Mouse (Mus musculus): ENCODE results near the gene Pced1b. TPM values are rescaled to one million over a fixed set of nuclear protein-coding genes. Genes with fewer than 3 reads are reported as not detected.

Pced1b gene
- polyA plus RNA-seq, 1 experiment from 2014 or later: 6.0 TPM

- no peaks in the 10 kb centered on the region for H3K27me3 ChIP-seq (ENCODE audit: insufficient read depth, low read length)
- H3K9ac ChIP-seq (replicated peaks; ENCODE audit: low read length): no peak overlapping the region
- no peaks in the 10 kb centered on the region for H3K9me3 ChIP-seq (ENCODE audit: low read length)
- 88% methylated on average over 6 of the region's 6 CpGs for WGBS
- no peak overlapping the region for H3K4me2 ChIP-seq (replicated peaks; ENCODE audit: low read depth, low read length)
- no peak overlapping the region for H3K4me3 ChIP-seq (ENCODE audit: low read length)
- no peak overlapping the region for H3K27ac ChIP-seq (ENCODE audit: low read length)
- H3K36me3 ChIP-seq (ENCODE audit: insufficient read depth, low read length): no peaks in the 10 kb centered on the region
- H3K4me1 ChIP-seq (ENCODE audit: insufficient read depth, low read length): no peaks in the 10 kb centered on the region
- ATAC-seq (ENCODE audit: low FRiP score, low TSS enrichment): no peak
Observed at GRCm38 (mm10) chr15:97400866-97401265, 154.0 kb downstream of the Pced1b start.

DNA sequence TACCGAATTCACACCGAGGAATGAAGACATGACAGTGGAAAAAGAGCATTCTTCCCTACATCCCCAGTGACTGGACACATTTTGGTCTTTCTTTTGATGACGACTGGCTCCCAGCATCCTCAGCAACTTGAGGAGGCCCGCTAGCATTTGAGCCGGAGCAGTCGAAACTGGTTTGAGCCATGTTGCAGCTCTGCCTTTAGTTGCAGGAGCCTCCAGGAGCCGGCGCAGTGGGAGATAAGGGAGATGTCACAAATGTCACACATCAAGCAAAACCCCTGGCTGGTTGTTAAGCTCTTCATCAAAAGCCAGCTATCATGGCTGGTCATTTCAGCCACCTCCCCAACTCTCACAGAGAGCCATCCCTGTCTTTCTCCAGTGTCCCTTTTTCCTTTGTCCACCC, 157.6 kb downstream of the Pced1b start:
- Histone ChIP-seq H3K9ac (replicated peaks; ENCODE audit: low read length) (no peak overlapping the region), H3K4me3 (ENCODE audit: low read length) (no peak overlapping the region), H3K27ac (ENCODE audit: low read length) (no peak overlapping the region), H3K27me3 (ENCODE audit: insufficient read depth, low read length) (no peaks in the 10 kb centered on the region), H3K4me2 (replicated peaks; ENCODE audit: low read depth, low read length) (no peak overlapping the region), H3K9me3 (ENCODE audit: low read length) (no peaks in the 10 kb centered on the region), H3K36me3 (ENCODE audit: insufficient read depth, low read length) (no peaks in the 10 kb centered on the region), H3K4me1 (ENCODE audit: insufficient read depth, low read length) (no peaks in the 10 kb centered on the region)
- WGBS: 88% methylated on average over 8 of the region's 8 CpGs
- ATAC-seq (ENCODE audit: low FRiP score, low TSS enrichment): no peak

DNA sequence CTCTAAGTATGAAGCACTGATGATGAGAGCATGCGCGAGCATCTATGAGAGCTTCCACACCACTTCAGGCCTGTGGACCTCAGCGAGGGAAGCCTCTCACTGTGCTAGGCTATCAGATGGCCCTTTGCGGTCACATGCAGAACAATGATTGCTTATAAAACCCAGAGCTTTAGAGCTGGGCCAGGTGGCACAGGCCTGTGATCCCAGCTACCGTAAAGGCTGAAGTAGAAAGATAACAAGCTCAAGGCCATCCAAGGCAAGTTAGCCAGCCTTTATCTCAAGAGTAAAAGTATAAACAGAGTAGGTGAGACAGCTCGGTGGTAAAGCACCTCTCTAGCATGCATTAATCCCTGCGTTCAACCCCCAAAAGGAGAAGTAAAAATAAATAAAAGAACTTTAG, 158.1 kb downstream of the Pced1b start:
- ATAC-seq (ENCODE audit: low FRiP score, low TSS enrichment): no peak
- H3K4me3 ChIP-seq (ENCODE audit: low read length): no peak overlapping the region
- H3K4me1 ChIP-seq (ENCODE audit: insufficient read depth, low read length): no peaks in the 10 kb centered on the region
- H3K9me3 ChIP-seq (ENCODE audit: low read length): no peaks in the 10 kb centered on the region
- 91% methylated on average over 7 of the region's 7 CpGs for WGBS
- H3K36me3 ChIP-seq (ENCODE audit: insufficient read depth, low read length): no peaks in the 10 kb centered on the region
- H3K9ac ChIP-seq (replicated peaks; ENCODE audit: low read length): no peak overlapping the region
- no peak overlapping the region for H3K27ac ChIP-seq (ENCODE audit: low read length)
- no peaks in the 10 kb centered on the region for H3K27me3 ChIP-seq (ENCODE audit: insufficient read depth, low read length)
- no peak overlapping the region for H3K4me2 ChIP-seq (replicated peaks; ENCODE audit: low read depth, low read length)

GRCm38 (mm10) chr15:97406105-97406504, 159.2 kb downstream of the Pced1b start:
- Histone ChIP-seq H3K4me1 (ENCODE audit: insufficient read depth, low read length) (no peaks in the 10 kb centered on the region), H3K9me3 (ENCODE audit: low read length) (no peaks in the 10 kb centered on the region)
- 88% methylated on average over 6 of the region's 6 CpGs for WGBS

GRCm38 (mm10) chr15:97407496-97408454, 160.9 kb downstream of the Pced1b start:
- Histone ChIP-seq H3K4me1 (ENCODE audit: insufficient read depth, low read length) (no peaks in the 10 kb centered on the region), H3K9ac (replicated peaks; ENCODE audit: low read length) (no peak overlapping the region), H3K27me3 (ENCODE audit: insufficient read depth, low read length) (no peaks in the 10 kb centered on the region), H3K27ac (ENCODE audit: low read length) (no peak overlapping the region), H3K4me3 (ENCODE audit: low read length) (no peak overlapping the region), H3K9me3 (ENCODE audit: low read length) (no peaks in the 10 kb centered on the region), H3K36me3 (ENCODE audit: insufficient read depth, low read length) (no peaks in the 10 kb centered on the region), H3K4me2 (replicated peaks; ENCODE audit: low read depth, low read length) (no peak overlapping the region)
- WGBS: 68% methylated on average over 17 of the region's 17 CpGs
- no peak for ATAC-seq (ENCODE audit: low FRiP score, low TSS enrichment)

More at GRCm38 (mm10) chr15:97406105-97406504, 159.2 kb downstream of the Pced1b start:
- Histone ChIP-seq H3K9ac (replicated peaks; ENCODE audit: low read length) (no peak overlapping the region), H3K4me2 (replicated peaks; ENCODE audit: low read depth, low read length) (no peak overlapping the region), H3K36me3 (ENCODE audit: insufficient read depth, low read length) (no peaks in the 10 kb centered on the region), H3K27me3 (ENCODE audit: insufficient read depth, low read length) (no peaks in the 10 kb centered on the region), H3K4me3 (ENCODE audit: low read length) (no peak overlapping the region), H3K27ac (ENCODE audit: low read length) (no peak overlapping the region)
- ATAC-seq (ENCODE audit: low FRiP score, low TSS enrichment): no peak

- Histone ChIP-seq H3K27me3 (ENCODE audit: insufficient read depth, low read length) (no peaks in the 10 kb centered on the region), H3K4me1 (ENCODE audit: insufficient read depth, low read length) (no peaks in the 10 kb centered on the region), H3K36me3 (ENCODE audit: insufficient read depth, low read length) (no peaks in the 10 kb centered on the region), H3K4me3 (ENCODE audit: low read length) (no peak overlapping the region), H3K9me3 (ENCODE audit: low read length) (no peaks in the 10 kb centered on the region), H3K4me2 (replicated peaks; ENCODE audit: low read depth, low read length) (no peak overlapping the region), H3K27ac (ENCODE audit: low read length) (no peak overlapping the region), H3K9ac (replicated peaks; ENCODE audit: low read length) (no peak overlapping the region)
- ATAC-seq (ENCODE audit: low FRiP score, low TSS enrichment): no peak
- WGBS: 79% methylated on average over 2 of the region's 2 CpGs
Observed at GRCm38 (mm10) chr15:97411136-97411535, 164.2 kb downstream of the Pced1b start.

- H3K9me3 ChIP-seq (ENCODE audit: low read length): no peaks in the 10 kb centered on the region
- no peaks in the 10 kb centered on the region for H3K27me3 ChIP-seq (ENCODE audit: insufficient read depth, low read length)
- H3K36me3 ChIP-seq (ENCODE audit: insufficient read depth, low read length): no peaks in the 10 kb centered on the region
- H3K9ac ChIP-seq (replicated peaks; ENCODE audit: low read length): no peak overlapping the region
- H3K27ac ChIP-seq (ENCODE audit: low read length): no peak overlapping the region
- WGBS: 93% methylated on average over 6 of the region's 6 CpGs
- ATAC-seq (ENCODE audit: low FRiP score, low TSS enrichment): no peak
- H3K4me2 ChIP-seq (replicated peaks; ENCODE audit: low read depth, low read length): no peak overlapping the region
- H3K4me3 ChIP-seq (ENCODE audit: low read length): no peak overlapping the region
- no peaks in the 10 kb centered on the region for H3K4me1 ChIP-seq (ENCODE audit: insufficient read depth, low read length)
Observed at GRCm38 (mm10) chr15:97411671-97412070, 164.8 kb downstream of the Pced1b start.

GRCm38 (mm10) chr15:97412308-97412707, 165.4 kb downstream of the Pced1b start:
- Histone ChIP-seq H3K27me3 (ENCODE audit: insufficient read depth, low read length) (no peaks in the 10 kb centered on the region), H3K9me3 (ENCODE audit: low read length) (no peaks in the 10 kb centered on the region), H3K4me1 (ENCODE audit: insufficient read depth, low read length) (no peaks in the 10 kb centered on the region), H3K36me3 (ENCODE audit: insufficient read depth, low read length) (no peaks in the 10 kb centered on the region), H3K27ac (ENCODE audit: low read length) (no peak overlapping the region), H3K9ac (replicated peaks; ENCODE audit: low read length) (no peak overlapping the region), H3K4me3 (ENCODE audit: low read length) (no peak overlapping the region), H3K4me2 (replicated peaks; ENCODE audit: low read depth, low read length) (no peak overlapping the region)
- WGBS: 84% methylated on average over 8 of the region's 8 CpGs
- ATAC-seq (ENCODE audit: low FRiP score, low TSS enrichment): no peak

DNA sequence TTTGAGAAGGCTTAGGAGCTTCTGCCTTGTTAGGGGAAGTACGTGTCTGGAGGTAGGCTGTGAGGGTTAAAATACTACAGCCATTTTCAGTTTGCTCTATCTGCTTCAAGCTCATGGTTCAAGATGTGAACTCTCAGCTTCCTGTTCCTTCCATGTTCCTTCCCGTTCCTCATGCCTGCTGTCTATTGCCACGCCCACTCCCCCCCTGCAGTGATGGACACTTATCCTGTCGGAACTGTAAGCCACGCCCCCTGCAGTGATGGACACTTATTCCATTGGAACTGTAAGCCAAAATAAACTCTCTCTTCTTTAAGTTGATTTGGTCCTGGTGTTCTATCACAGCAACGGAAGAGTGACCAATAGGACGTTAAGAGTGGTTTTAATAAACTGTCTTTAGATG, 166.0 kb downstream of the Pced1b start:
- H3K9ac ChIP-seq (replicated peaks; ENCODE audit: low read length): no peak overlapping the region
- no peak overlapping the region for H3K27ac ChIP-seq (ENCODE audit: low read length)
- no peaks in the 10 kb centered on the region for H3K9me3 ChIP-seq (ENCODE audit: low read length)
- H3K4me1 ChIP-seq (ENCODE audit: insufficient read depth, low read length): no peaks in the 10 kb centered on the region
- 88% methylated on average over 7 of the region's 7 CpGs for WGBS
- H3K36me3 ChIP-seq (ENCODE audit: insufficient read depth, low read length): no peaks in the 10 kb centered on the region
- H3K4me2 ChIP-seq (replicated peaks; ENCODE audit: low read depth, low read length): no peak overlapping the region
- no peak overlapping the region for H3K4me3 ChIP-seq (ENCODE audit: low read length)
- no peaks in the 10 kb centered on the region for H3K27me3 ChIP-seq (ENCODE audit: insufficient read depth, low read length)
- ATAC-seq (ENCODE audit: low FRiP score, low TSS enrichment): no peak

GRCm38 (mm10) chr15:97414718-97415413, 168.0 kb downstream of the Pced1b start:
- Histone ChIP-seq H3K9me3 (ENCODE audit: low read length) (no peaks in the 10 kb centered on the region), H3K27ac (ENCODE audit: low read length) (no peak overlapping the region), H3K36me3 (ENCODE audit: insufficient read depth, low read length) (no peaks in the 10 kb centered on the region), H3K4me1 (ENCODE audit: insufficient read depth, low read length) (no peaks in the 10 kb centered on the region), H3K9ac (replicated peaks; ENCODE audit: low read length) (no peak overlapping the region), H3K27me3 (ENCODE audit: insufficient read depth, low read length) (no peaks in the 10 kb centered on the region), H3K4me3 (ENCODE audit: low read length) (no peak overlapping the region), H3K4me2 (replicated peaks; ENCODE audit: low read depth, low read length) (no peak overlapping the region)
- 79% methylated on average over 12 of the region's 12 CpGs for WGBS
- ATAC-seq (ENCODE audit: low FRiP score, low TSS enrichment): no peak

Data from kidney, embryonic 16.5 days (tissue).